Mouse (Mus musculus) kidney, adult 2 months (tissue): ENCODE results near the gene Zbtb17. TPM values are rescaled to one million over a fixed set of nuclear protein-coding genes. Genes with fewer than 3 reads are reported as not detected.

Experiments
- DNase-seq: peaks from one replicate; pipeline ENCODE4 v3.0.0; 2021
- H3K27ac ChIP-seq: fragments of 200-500 bp; 2 replicates; pipeline ENCODE4 v1.5.1; 2012; ENCODE audit warnings: low read depth, low read length, control low read depth, inconsistent platforms; ENCODE audit not compliant: insufficient read depth
- H3K27me3 ChIP-seq: fragments of 200-500 bp; replicated peaks from 2 replicates; pipeline ENCODE4 v1.6.1; 2012; ENCODE audit warnings: mild to moderate bottlenecking, moderate library complexity, low read length, inconsistent platforms; ENCODE audit not compliant: control insufficient read depth, insufficient read depth
- H3K36me3 ChIP-seq: fragments of 200-500 bp; 2 replicates; pipeline ENCODE4 v1.6.1; 2012; ENCODE audit warnings: mild to moderate bottlenecking, moderate library complexity, low read length, inconsistent platforms; ENCODE audit not compliant: control insufficient read depth, insufficient read depth
- H3K4me1 ChIP-seq: fragments of 200-500 bp; 2 replicates; pipeline ENCODE4 v1.6.1; 2011; ENCODE audit warnings: low read length; ENCODE audit not compliant: control insufficient read depth, insufficient read depth
- H3K4me3 ChIP-seq: fragments of 200-500 bp; 2 replicates; pipeline ENCODE4 v1.5.1; 2011; ENCODE audit warnings: mild to moderate bottlenecking, low read depth, low read length, control low read depth; ENCODE audit not compliant: insufficient read depth
- CTCF ChIP-seq: fragments of 200-500 bp; conservative IDR thresholded peaks from 2 replicates; pipeline ENCODE4 v1.5.1; 2011; ENCODE audit warnings: low read depth, mild to moderate bottlenecking, control low read depth, low read length, moderate library complexity, mixed read lengths; ENCODE audit not compliant: insufficient read depth, insufficient read length
- POLR2A ChIP-seq: fragments of 200-500 bp; IDR thresholded peaks from one replicate; pipeline ENCODE4 v1.6.1; 2011; ENCODE audit warnings: low read depth, low read length, control low read depth
- WGBS: fragments of 180-500 bp; shearing (Covaris S2); methylation state at CpG from one replicate; pipeline ENCODE4 v1.1.7; 2018; 5-methylcytosine and 5-hydroxymethylcytosine counted together
- polyA plus RNA-seq: library from polyadenylated mRNA; depleted of rRNA; stranded (reverse); fragments of >200 nt; gene quantifications from 2 replicates; pipeline ENCODE4 v1.2.3, GENCODE M21; 2012

The Zbtb17 gene
- polyA plus RNA-seq, 1 experiment: 23.4 TPM

GRCm38 (mm10) chr4:141451916-141452450 is 7.5 kb downstream of the Zbtb17 start:
- Histone ChIP-seq H3K36me3 (no peaks in the 10 kb centered on the region), H3K4me3 (no peak overlapping the region), H3K27me3 (no peaks in the 10 kb centered on the region), H3K4me1 (peaks cover 9% of the 10 kb centered on the region), H3K27ac (no peak overlapping the region)
- no peak for TF ChIP-seq CTCF
- TF ChIP-seq POLR2A: no peak
- DNase-seq: peak; percentile 43
- WGBS: 67% methylated on average over 9 of the region's 9 CpGs

- Histone ChIP-seq H3K27ac (no peak overlapping the region), H3K4me3 (no peak overlapping the region), H3K36me3 (no peaks in the 10 kb centered on the region), H3K4me1 (peaks cover 14% of the 10 kb centered on the region), H3K27me3 (no peaks in the 10 kb centered on the region)
- TF ChIP-seq POLR2A (no peak), CTCF (no peak)
- no peak for DNase-seq
- 75% methylated on average over 14 of the region's 14 CpGs for WGBS
Measured at GRCm38 (mm10) chr4:141454581-141455350, 10.3 kb downstream of the Zbtb17 start.

GRCm38 (mm10) chr4:141455526-141455925 is 11.1 kb downstream of the Zbtb17 start:
- TF ChIP-seq CTCF: no peak
- no peak for TF ChIP-seq POLR2A
- no peaks in the 10 kb centered on the region for H3K36me3 ChIP-seq
- no peaks in the 10 kb centered on the region for H3K27me3 ChIP-seq
- H3K4me1 ChIP-seq: peaks cover 14% of the 10 kb centered on the region
- DNase-seq: no peak
- H3K4me3 ChIP-seq: no peak overlapping the region
- H3K27ac ChIP-seq: no peak overlapping the region
- 84% methylated on average over 4 of the region's 4 CpGs for whole genome bisulfite sequencing

- H3K27ac ChIP-seq: no peak overlapping the region
- H3K4me3 ChIP-seq: no peak overlapping the region
- no peaks in the 10 kb centered on the region for H3K36me3 ChIP-seq
- H3K27me3 ChIP-seq: no peaks in the 10 kb centered on the region
- DNase-seq: no peak
- H3K4me1 ChIP-seq: peaks cover 14% of the 10 kb centered on the region
- 87% methylated on average over 14 of the region's 14 CpGs for WGBS
- TF ChIP-seq POLR2A (no peak), CTCF (no peak)
Measured at GRCm38 (mm10) chr4:141456193-141456938, 11.9 kb downstream of the Zbtb17 start.

- WGBS: 34% methylated on average over 7 of the region's 7 CpGs
- Histone ChIP-seq H3K36me3 (no peaks in the 10 kb centered on the region), H3K4me3 (no peak overlapping the region), H3K27me3 (no peaks in the 10 kb centered on the region), H3K27ac (peak overlapping the region; percentile 35; the same call in 1 of the 2 replicates), H3K4me1 (peaks cover 7% of the 10 kb centered on the region; the same call in 1 of the 2 replicates)
- DNase-seq: peak; percentile 57
- TF ChIP-seq POLR2A: no peak
- no peak for TF ChIP-seq CTCF
Measured at GRCm38 (mm10) chr4:141458236-141458635, 13.8 kb downstream of the Zbtb17 start.

- DNase-seq: no peak
- peaks cover 12% of the 10 kb centered on the region; the same call in 1 of the 2 replicates for H3K4me1 ChIP-seq
- H3K27me3 ChIP-seq: no peaks in the 10 kb centered on the region
- no peak overlapping the region for H3K27ac ChIP-seq
- no peaks in the 10 kb centered on the region for H3K36me3 ChIP-seq
- WGBS: 82% methylated on average over 3 of the region's 3 CpGs
- H3K4me3 ChIP-seq: no peak overlapping the region
- no peak for TF ChIP-seq POLR2A
- TF ChIP-seq CTCF: no peak
Measured at GRCm38 (mm10) chr4:141458888-141459287, 14.4 kb downstream of the Zbtb17 start.

GRCm38 (mm10) chr4:141459766-141460165 is 15.3 kb downstream of the Zbtb17 start:
- H3K27ac ChIP-seq: no peak overlapping the region
- peaks cover 12% of the 10 kb centered on the region; the same call in 1 of the 2 replicates for H3K4me1 ChIP-seq
- H3K36me3 ChIP-seq: peaks cover 3% of the 10 kb centered on the region
- WGBS: 91% methylated on average over 9 of the region's 9 CpGs
- H3K4me3 ChIP-seq: no peak overlapping the region
- no peaks in the 10 kb centered on the region for H3K27me3 ChIP-seq
- no peak for DNase-seq
- TF ChIP-seq CTCF (no peak), POLR2A (no peak)
